Mouse (Mus musculus) megakaryocyte, embryonic 14.5 days (primary cell): ENCODE data around the gene Raet1e.
"Not testable (repeated sequence)": the region's sequence is repeated elsewhere in the genome, so short reads cannot be mapped to it uniquely, and the experiment has no call there.

ENCODE experiments used
- FLI1 ChIP-seq: IDR thresholded peaks from 2 replicates; pipeline ENCODE4 v1.6.1; 2012; ENCODE audit warnings: low read length, inconsistent platforms, mixed read lengths
- GATA1 ChIP-seq: IDR thresholded peaks from 3 replicates; pipeline ENCODE4 v1.6.1; 2012; ENCODE audit warnings: mixed read lengths, low read length, inconsistent platforms, borderline replicate concordance

GRCm38 (mm10) chr10:22165328-22166003 is 7.1 kb downstream of the Raet1e start:
- TF ChIP-seq FLI1, GATA1: not testable (repeated sequence)
